Mouse (Mus musculus) myocyte (in vitro differentiated cells): ENCODE data around the gene Brsk2.

Source experiments
- CEBPB ChIP-seq: IDR thresholded peaks from 2 replicates; pipeline ENCODE4 v1.6.1; 2011; ENCODE audit warnings: mild to moderate bottlenecking, moderate library complexity; ENCODE audit not compliant: poor library complexity, insufficient read depth, severe bottlenecking
- E2F4 ChIP-seq: IDR thresholded peaks from one replicate; pipeline ENCODE4 v1.6.1; 2011; ENCODE audit warnings: mild to moderate bottlenecking, control low read depth, moderate library complexity; ENCODE audit not compliant: insufficient read depth
- MAX ChIP-seq: IDR thresholded peaks from one replicate; pipeline ENCODE4 v1.6.1; 2011; ENCODE audit warnings: low read depth, mild to moderate bottlenecking, control low read depth
- MYOD1 ChIP-seq, 3 experiments: IDR thresholded peaks; one replicate each; pipeline ENCODE4 v1.6.1; 2011; ENCODE audit warnings: control low read depth in 2 of 3, low read depth in 2 of 3, mild to moderate bottlenecking in 2 of 3, moderate library complexity in 1 of 3; ENCODE audit not compliant: insufficient read length in 2 of 3, control insufficient read depth in 1 of 3
- MYOG ChIP-seq, 3 experiments: IDR thresholded peaks; one replicate each; pipeline ENCODE4 v1.6.1; 2011; ENCODE audit warnings: control low read depth in 2 of 3, low read depth in 2 of 3, mild to moderate bottlenecking in 2 of 3; ENCODE audit not compliant: insufficient read length in 2 of 3, control insufficient read depth in 1 of 3, insufficient read depth in 1 of 3
- POLR2A ChIP-seq: IDR thresholded peaks from one replicate; pipeline ENCODE4 v1.6.1; 2011; ENCODE audit warnings: low read depth, mild to moderate bottlenecking, control low read depth, moderate library complexity; ENCODE audit not compliant: insufficient read length
- POLR2AphosphoS2 ChIP-seq: IDR thresholded peaks from one replicate; pipeline ENCODE4 v1.6.1; 2011; ENCODE audit warnings: low read depth, control low read depth; ENCODE audit not compliant: insufficient read length
- SRF ChIP-seq: IDR thresholded peaks from one replicate; pipeline ENCODE4 v1.6.1; 2011; ENCODE audit warnings: low read depth; ENCODE audit not compliant: control insufficient read depth, insufficient read length
- TCF12 ChIP-seq: IDR thresholded peaks from one replicate; pipeline ENCODE4 v1.6.1; 2011; ENCODE audit warnings: mild to moderate bottlenecking, control low read depth; ENCODE audit not compliant: poor library complexity, insufficient read depth, severe bottlenecking
- TCF3 ChIP-seq: IDR thresholded peaks from one replicate; pipeline ENCODE4 v1.6.1; 2011; ENCODE audit warnings: low read depth, control low read depth; ENCODE audit not compliant: insufficient read length
- USF1 ChIP-seq: IDR thresholded peaks from one replicate; pipeline ENCODE4 v1.6.1; 2011; ENCODE audit warnings: low read depth, mild to moderate bottlenecking, control low read depth, moderate library complexity

GRCm38 (mm10) chr7:141952920-141953319 is 3.4 kb downstream of the Brsk2 start:
- TF ChIP-seq POLR2A (no peak), USF1 (no peak), POLR2AphosphoS2 (no peak), MYOG (IDR thresholded peaks at IDR 0.05; ENCODE audit: control insufficient read depth in 1 of 3, insufficient read depth in 1 of 3, insufficient read length in 2 of 3, low read depth in 2 of 3) (no peak), MYOD1 (IDR thresholded peaks at IDR 0.05; ENCODE audit: control insufficient read depth in 1 of 3, insufficient read length in 2 of 3, low read depth in 2 of 3) (no peak), E2F4 (no peak), TCF12 (no peak), MAX (no peak), TCF3 (no peak), CEBPB (no peak), SRF (no peak)
